ENCODE assay signal across 9 mouse cellular contexts in the genomic region with DNA sequence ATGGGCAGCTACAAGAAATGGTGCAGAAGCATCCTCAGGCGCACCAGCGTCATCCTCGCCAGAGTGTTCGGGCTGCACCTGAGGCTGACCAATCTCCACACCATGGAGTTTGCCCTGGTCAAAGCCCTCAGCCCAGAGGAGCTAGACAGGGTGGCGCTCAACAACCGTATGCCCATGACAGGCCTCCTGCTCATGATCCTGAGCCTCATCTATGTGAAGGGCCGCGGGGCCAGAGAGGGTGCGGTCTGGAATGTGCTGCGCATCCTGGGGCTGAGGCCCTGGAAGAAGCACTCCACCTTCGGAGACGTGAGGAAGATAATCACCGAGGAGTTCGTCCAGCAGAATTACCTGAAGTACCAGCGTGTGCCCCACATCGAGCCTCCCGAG. TPM values are rescaled to one million over a fixed set of nuclear protein-coding genes. Genes with fewer than 3 reads are reported as not detected.
DNase-seq lines count a peak whose midpoint lies in the region; ATAC-seq and TF ChIP-seq lines count a peak whose summit lies in the region.
"Had no signal": no experiment of that assay in that cellular context is flagged by ENCODE, and none has a peak within 500 bp of the region (broad histone marks: within the 10 kb centered on the region; RNA-seq: fewer than 3 reads in every experiment).

No protein-coding gene starts in this region.

- no peak for TF ChIP-seq CTCF in heart, adult 2 months (IDR thresholded peaks at IDR 0.05)

- no peak overlapping the region for H3K9ac ChIP-seq in heart, adult 2 months (ENCODE audit: low read depth, low read length)
- H3K9ac ChIP-seq in forebrain, embryonic 11.5 days (ENCODE audit: low read length) = peak overlapping the region; percentile 56
- H3K9ac ChIP-seq in kidney, embryonic 15.5 days = peak overlapping the region; percentile 61
- H3K9ac ChIP-seq in midbrain, embryonic 16.5 days (ENCODE audit: low read depth, low read length) = peak overlapping the region; percentile 68

- peak; percentile 24 for ATAC-seq in forebrain, embryonic 11.5 days (replicated peaks; ENCODE audit: low FRiP score)
- ATAC-seq in kidney, embryonic 15.5 days (replicated peaks; ENCODE audit: low FRiP score) = peak; percentile 59
- ATAC-seq in midbrain, embryonic 16.5 days = peak; percentile 66
- ATAC-seq in granulocyte monocyte progenitor cell, adult 5-6 weeks (replicated peaks; ENCODE audit: poor library complexity, severe bottlenecking) = no peak

- H3K27me3 ChIP-seq in heart, adult 2 months (ENCODE audit: control insufficient read depth, insufficient read depth, low read length) = no peaks in the 10 kb centered on the region
- no peaks in the 10 kb centered on the region for H3K27me3 ChIP-seq in forebrain, embryonic 11.5 days (ENCODE audit: control insufficient read depth, insufficient read depth, low read length)
- H3K27me3 ChIP-seq in kidney, embryonic 15.5 days = no peaks in the 10 kb centered on the region
- H3K27me3 ChIP-seq in midbrain, embryonic 16.5 days (ENCODE audit: control insufficient read depth, insufficient read depth, low read depth, low read length) = no peaks in the 10 kb centered on the region

- no peaks in the 10 kb centered on the region for H3K79me2 ChIP-seq in heart, adult 2 months (replicated peaks; ENCODE audit: control insufficient read depth, insufficient read depth, low read length)

- H3K36me3 ChIP-seq in heart, adult 2 months (ENCODE audit: control insufficient read depth, insufficient read depth, low read length) = no peaks in the 10 kb centered on the region
- no peaks in the 10 kb centered on the region for H3K36me3 ChIP-seq in forebrain, embryonic 11.5 days (ENCODE audit: control insufficient read depth, insufficient read depth, low read length)
- H3K36me3 ChIP-seq in kidney, embryonic 15.5 days = no peaks in the 10 kb centered on the region
- H3K36me3 ChIP-seq in midbrain, embryonic 16.5 days (ENCODE audit: control insufficient read depth, insufficient read depth, low read length) = no peaks in the 10 kb centered on the region

- no peak overlapping the region for H3K27ac ChIP-seq in heart, adult 2 months
- no peak overlapping the region; the same call in 1 of the 2 replicates for H3K27ac ChIP-seq in forebrain, embryonic 11.5 days (ENCODE audit: low read depth, low read length)
- H3K27ac ChIP-seq in kidney, embryonic 15.5 days = no peak overlapping the region
- H3K27ac ChIP-seq in midbrain, embryonic 16.5 days (ENCODE audit: low read length) = peak overlapping the region; percentile 87

- intact Hi-C loops in heart, adult 2 months (cut with DNase I) = no loop called here
- intact Hi-C loops in heart, postnatal 25 days (cut with DNase I) = no loop called here

- no peak for TF ChIP-seq EP300 in heart, adult 2 months (IDR thresholded peaks at IDR 0.05; ENCODE audit: insufficient read depth, low read depth, low read length)

- 30% methylated on average over 17 of the region's 17 CpGs for WGBS in heart, adult 2 months
- WGBS in forebrain, embryonic 11.5 days = 29% methylated on average over 17 of the region's 17 CpGs
- WGBS in kidney, embryonic 15.5 days = 38% methylated on average over 17 of the region's 17 CpGs
- WGBS in midbrain, embryonic 16.5 days = 34% methylated on average over 17 of the region's 17 CpGs

- no peak for TF ChIP-seq POLR2A in heart, adult 2 months (IDR thresholded peaks at IDR 0.05; ENCODE audit: insufficient read depth, low read depth, low read length)

- H3K4me2 ChIP-seq in forebrain, embryonic 11.5 days (ENCODE audit: low read depth, low read length, severe bottlenecking) = peak overlapping the region; percentile 60
- H3K4me2 ChIP-seq in kidney, embryonic 15.5 days = peak overlapping the region; percentile 73
- H3K4me2 ChIP-seq in midbrain, embryonic 16.5 days (ENCODE audit: low read length) = peak overlapping the region; percentile 74

- peak overlapping the region; percentile 48 for H3K4me3 ChIP-seq in heart, adult 2 months
- peak overlapping the region; percentile 44 for H3K4me3 ChIP-seq in forebrain, embryonic 11.5 days (ENCODE audit: low read depth, low read length)
- H3K4me3 ChIP-seq in kidney, embryonic 15.5 days (replicated peaks) = peak overlapping the region; percentile 58
- H3K4me3 ChIP-seq in midbrain, embryonic 16.5 days (ENCODE audit: low read depth, low read length) = peak overlapping the region; percentile 65
- H3K4me3 ChIP-seq: myocyte had no signal

- DNase-seq in heart, adult 2 months = peak in 1 of 2 experiments; percentile 15
- DNase-seq in heart, postnatal 25 days (ENCODE audit: low spot score) = no peak
- DNase-seq in Muller cell, postnatal 12 days (ENCODE audit: inconsistent ontology term) = peak; percentile 2
- peak; percentile 53 for DNase-seq in forebrain, embryonic 11.5 days (ENCODE audit: low spot score)
- no peak for DNase-seq in urinary bladder, adult 2 months (ENCODE audit: low spot score)

- H3K9me3 ChIP-seq in forebrain, embryonic 11.5 days (ENCODE audit: control insufficient read depth, low read length) = peaks cover 2% of the 10 kb centered on the region; the same call in 1 of the 2 replicates
- no peaks in the 10 kb centered on the region for H3K9me3 ChIP-seq in kidney, embryonic 15.5 days (replicated peaks)
- peaks cover 2% of the 10 kb centered on the region; the same call in 1 of the 2 replicates for H3K9me3 ChIP-seq in midbrain, embryonic 16.5 days (replicated peaks; ENCODE audit: control insufficient read depth, low read length, poor library complexity, severe bottlenecking)

- H3K4me1 ChIP-seq in heart, adult 2 months (ENCODE audit: control insufficient read depth, insufficient read depth, low read length) = no peaks in the 10 kb centered on the region
- 0 out of 2 replicates have a peak, but pooled peaks cover 2% of the 10 kb centered on the region for H3K4me1 ChIP-seq in forebrain, embryonic 11.5 days (replicated peaks; ENCODE audit: control insufficient read depth, insufficient read depth, low read length)
- H3K4me1 ChIP-seq in kidney, embryonic 15.5 days = peaks cover 6% of the 10 kb centered on the region; the same call in 1 of the 2 replicates
- H3K4me1 ChIP-seq in midbrain, embryonic 16.5 days (ENCODE audit: control insufficient read depth, insufficient read depth, low read length) = 0 out of 2 replicates have a peak, but pooled peaks cover 2% of the 10 kb centered on the region

RNA-seq across cellular contexts. Expression of a gene that starts 2.4 kb away (rescaled TPM):
- total RNA-seq in heart, adult 2 months (2021) = 1 to 10 TPM; 4.4 to 5.3 TPM
- 4.5 and 4.7 TPM in 2 replicates for polyA plus RNA-seq in heart, adult 2 months (2012; rRNA removed)
- 1 to 10 TPM; 5.6 to 5.7 TPM for total RNA-seq in heart, postnatal 25 days (2021)
- 152 and 169 TPM in 2 replicates for polyA plus RNA-seq in forebrain, embryonic 11.5 days (2014; fragmentation: Nextera tagmentation; extraction: Ambion mirVana)
- 74.4 and 85.4 TPM in 2 replicates for polyA plus RNA-seq in kidney, embryonic 15.5 days (2015; fragmentation: Nextera tagmentation; extraction: Ambion mirVana)
- 796 and 800 TPM in 2 replicates for polyA plus RNA-seq in midbrain, embryonic 16.5 days (2015; fragmentation: Nextera tagmentation; extraction: Ambion mirVana)
- total RNA-seq in granulocyte monocyte progenitor cell, adult 5-6 weeks (2014; fragmentation: Nextera tagmentation) = not detected in 2 replicates
- not detected in 2 replicates for total RNA-seq in granulocyte monocyte progenitor cell, adult 5-6 weeks (2017)
- polyA plus RNA-seq in urinary bladder, adult 2 months (2012; rRNA removed) = 25.3 and 26.3 TPM in 2 replicates

RNA-seq across cellular contexts. Expression of a gene that starts 28.0 kb away (rescaled TPM):
- not detected for total RNA-seq in heart, adult 2 months (2021)
- polyA plus RNA-seq in heart, adult 2 months (2012; rRNA removed) = 0.02 TPM in 1 of 2 replicates, not detected in the other
- total RNA-seq in heart, postnatal 25 days (2021) = not detected
- 12.5 and 13.9 TPM in 2 replicates for polyA plus RNA-seq in forebrain, embryonic 11.5 days (2014; fragmentation: Nextera tagmentation; extraction: Ambion mirVana)
- polyA plus RNA-seq in kidney, embryonic 15.5 days (2015; fragmentation: Nextera tagmentation; extraction: Ambion mirVana) = 0.87 and 1.2 TPM in 2 replicates
- 22.4 and 26.1 TPM in 2 replicates for polyA plus RNA-seq in midbrain, embryonic 16.5 days (2015; fragmentation: Nextera tagmentation; extraction: Ambion mirVana)
- total RNA-seq in granulocyte monocyte progenitor cell, adult 5-6 weeks (2014; fragmentation: Nextera tagmentation) = not detected in 2 replicates
- total RNA-seq in granulocyte monocyte progenitor cell, adult 5-6 weeks (2017) = not detected in 2 replicates
- polyA plus RNA-seq in urinary bladder, adult 2 months (2012; rRNA removed) = not detected in 2 replicates
- polyA plus RNA-seq: myocyte had no signal

Comparison
In these comparisons a context has a peak if more than half of its experiments do, and no peak if none do; other contexts are left out.
1. DNase-seq: peak in Muller cell, postnatal 12 days (single experiment) and forebrain, embryonic 11.5 days (single experiment); none in heart, postnatal 25 days (single experiment) and urinary bladder, adult 2 months (single experiment).
2. Peak in every context shown above with its lines, with median percentiles within 50 percentile points of each other: H3K4me3 ChIP-seq and H3K4me2 ChIP-seq.